Mouse (Mus musculus) stomach, embryonic 14.5 days (tissue): ENCODE results near the gene Zwilch. TPM values are rescaled to one million over a fixed set of nuclear protein-coding genes. Genes with fewer than 3 reads are reported as not detected.
"Not testable (repeated sequence)": the region's sequence is repeated elsewhere in the genome, so short reads cannot be mapped to it uniquely, and the experiment has no call there.

Source experiments
- ATAC-seq: fragments of 200-750 bp; cut with Nextera tagmentation; 2 replicates; pipeline ENCODE4 v1.8.0; 2017; ENCODE audit warnings: low read depth, moderate TSS enrichment; ENCODE audit not compliant: insufficient number of reproducible peaks, insufficient read depth, low FRiP score
- H3K27ac ChIP-seq: fragments of 300-500 bp; sonication (generic); 2 replicates; pipeline ENCODE4 v1.5.1; 2014; ENCODE audit warnings: mild to moderate bottlenecking, low read length, moderate library complexity, mixed read lengths
- H3K27me3 ChIP-seq: fragments of 300-500 bp; sonication (generic); 2 replicates; pipeline ENCODE4 v1.6.1; 2014; ENCODE audit warnings: low read length, control low read depth, mixed read lengths; ENCODE audit not compliant: control insufficient read depth, insufficient read depth
- H3K36me3 ChIP-seq: fragments of 300-500 bp; sonication (generic); 2 replicates; pipeline ENCODE4 v1.6.1; 2014; ENCODE audit warnings: mild to moderate bottlenecking, control low read depth, low read length, moderate library complexity, mixed read lengths; ENCODE audit not compliant: control insufficient read depth, insufficient read depth
- H3K4me1 ChIP-seq: fragments of 300-500 bp; sonication (generic); 2 replicates; pipeline ENCODE4 v1.6.1; 2014; ENCODE audit warnings: low read length, control low read depth, mixed read lengths; ENCODE audit not compliant: control insufficient read depth, insufficient read depth
- H3K4me2 ChIP-seq: fragments of 300-500 bp; sonication (generic); replicated peaks from 2 replicates; pipeline ENCODE4 v1.6.1; 2014; ENCODE audit warnings: low read depth, low read length, control low read depth
- H3K4me3 ChIP-seq: fragments of 300-500 bp; sonication (generic); 2 replicates; pipeline ENCODE4 v1.5.1; 2014; ENCODE audit warnings: low read depth, low read length, control low read depth
- H3K9ac ChIP-seq: fragments of 300-500 bp; sonication (generic); replicated peaks from 2 replicates; pipeline ENCODE4 v1.6.1; 2014; ENCODE audit warnings: low read depth, mild to moderate bottlenecking, control low read depth, low read length, moderate library complexity, mixed read lengths
- H3K9me3 ChIP-seq: fragments of 300-500 bp; sonication (generic); 2 replicates; pipeline ENCODE4 v1.6.1; 2016; ENCODE audit warnings: low read depth, low read length, control low read depth; ENCODE audit not compliant: control insufficient read depth
- WGBS: fragments of 180-500 bp; shearing (Covaris S2); extraction: QIAGEN DNeasy Blood & Tissue Kit; methylation state at CpG from one replicate; pipeline ENCODE4 v1.1.7; 2014; 5-methylcytosine and 5-hydroxymethylcytosine counted together
- polyA plus RNA-seq: library from polyadenylated mRNA; unstranded; fragments of >200 nt; fragmentation: Nextera tagmentation; extraction: Ambion mirVana; gene quantifications from 2 replicates; pipeline ENCODE4 v1.2.1, GENCODE M21; 2014

Gene Zwilch
- polyA plus RNA-seq, 1 experiment from 2014 or later, result 30.7 TPM

DNA sequence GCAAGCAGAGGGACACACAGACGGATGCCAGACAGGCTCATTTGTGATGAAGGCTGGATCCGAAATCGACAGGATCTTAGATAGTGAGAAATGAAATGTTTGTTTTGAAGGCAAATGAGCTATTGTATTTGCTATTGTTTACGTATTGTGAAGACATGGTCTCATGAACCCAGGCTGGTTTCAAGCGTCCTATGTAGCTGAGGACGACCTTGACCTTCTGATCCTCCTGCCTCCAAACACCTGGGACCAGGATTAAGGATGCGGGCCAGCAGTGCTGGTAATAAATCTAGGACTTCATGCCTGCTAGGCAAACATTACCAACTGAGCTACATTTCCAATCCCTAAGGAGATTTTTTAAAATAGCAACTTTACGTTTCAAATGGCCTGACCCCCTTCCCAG lies 24.6 kb upstream of the Zwilch start:
- Histone ChIP-seq H3K9ac (no peak overlapping the region), H3K9me3 (no peaks in the 10 kb centered on the region), H3K36me3 (peaks cover 23% of the 10 kb centered on the region), H3K27me3 (no peaks in the 10 kb centered on the region), H3K4me1 (no peaks in the 10 kb centered on the region), H3K4me3 (no peak overlapping the region), H3K27ac (no peak overlapping the region), H3K4me2 (no peak overlapping the region)
- 81% methylated on average over 8 of the region's 8 CpGs for WGBS
- no peak for ATAC-seq

DNA sequence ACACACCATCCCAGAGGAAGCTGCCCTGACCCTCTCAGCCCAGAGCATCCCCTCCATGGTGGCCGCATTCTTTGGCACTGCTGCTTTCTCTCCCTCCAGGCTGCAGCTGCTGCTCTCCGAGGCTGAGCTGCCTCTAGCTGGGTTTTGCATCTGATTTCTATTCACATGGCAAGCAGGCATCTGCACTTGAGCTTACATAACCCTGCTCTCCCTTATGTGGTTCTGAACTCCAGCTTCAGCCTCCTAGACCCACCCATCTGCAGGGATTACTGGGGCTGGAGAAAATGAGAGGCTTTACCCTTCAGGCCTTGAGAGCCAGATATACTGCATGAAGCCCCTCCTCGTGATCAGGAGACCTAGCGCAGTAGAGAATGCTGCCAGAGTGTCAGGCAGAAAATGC lies 22.6 kb upstream of the Zwilch start:
- H3K36me3 ChIP-seq, result peaks cover 26% of the 10 kb centered on the region

GRCm38 (mm10) chr9:64193879-64194278 lies 21.0 kb upstream of the Zwilch start:
- H3K27ac ChIP-seq, result no peak overlapping the region
- no peak overlapping the region for H3K9ac ChIP-seq
- no peak overlapping the region for H3K4me3 ChIP-seq
- WGBS, result 89% methylated on average over 1 of the region's 1 CpGs
- no peak for ATAC-seq
- H3K4me1 ChIP-seq, result no peaks in the 10 kb centered on the region
- peaks cover 29% of the 10 kb centered on the region for H3K36me3 ChIP-seq
- H3K27me3 ChIP-seq, result no peaks in the 10 kb centered on the region
- no peaks in the 10 kb centered on the region for H3K9me3 ChIP-seq
- H3K4me2 ChIP-seq, result no peak overlapping the region

More for the DNA sequence above, 22.6 kb upstream of the Zwilch start:
- no peaks in the 10 kb centered on the region for H3K4me1 ChIP-seq
- H3K4me2 ChIP-seq, result no peak overlapping the region
- no peak overlapping the region for H3K27ac ChIP-seq
- H3K9ac ChIP-seq, result no peak overlapping the region
- no peak overlapping the region for H3K4me3 ChIP-seq
- no peaks in the 10 kb centered on the region for H3K27me3 ChIP-seq
- H3K9me3 ChIP-seq, result no peaks in the 10 kb centered on the region
- no peak for ATAC-seq
- WGBS, result 72% methylated on average over 4 of the region's 4 CpGs

DNA sequence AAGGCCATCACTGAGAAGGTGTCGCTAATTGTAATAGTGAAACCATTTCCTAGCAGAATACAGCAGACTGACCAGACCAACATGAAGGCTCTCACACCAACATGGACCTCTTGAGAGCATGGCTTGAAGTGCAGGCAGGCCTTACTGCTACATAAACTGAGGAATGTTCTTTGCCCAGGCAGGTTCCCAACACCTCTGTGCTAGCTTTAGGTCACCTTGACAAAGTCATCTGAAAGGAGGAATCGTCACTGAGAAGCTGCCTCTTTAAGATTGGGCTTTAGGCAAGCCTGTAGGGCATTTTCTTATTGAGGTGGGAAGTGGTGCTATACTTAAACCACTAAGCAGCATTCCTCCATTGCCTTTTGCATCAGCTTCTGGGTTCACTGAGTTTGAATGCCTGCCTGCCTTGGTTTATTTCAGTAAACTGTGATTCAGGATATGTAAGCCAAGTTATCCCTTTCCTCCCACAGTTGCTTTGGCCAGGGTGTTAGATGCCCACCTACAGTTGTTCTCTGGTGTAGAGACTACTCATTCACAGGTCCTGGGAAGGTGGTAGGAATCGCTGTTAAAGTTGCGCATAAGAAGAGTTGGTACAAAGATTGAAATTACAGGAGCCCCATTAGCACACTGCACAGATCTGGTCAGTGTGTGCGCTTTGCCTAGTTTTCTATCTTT lies 11.4 kb upstream of the Zwilch start:
- H3K4me2 ChIP-seq, result no peak overlapping the region
- no peaks in the 10 kb centered on the region for H3K9me3 ChIP-seq
- 93% methylated on average over 5 of the region's 5 CpGs for WGBS
- ATAC-seq, result no peak
- H3K36me3 ChIP-seq, result peaks cover 55% of the 10 kb centered on the region
- H3K27me3 ChIP-seq, result no peaks in the 10 kb centered on the region
- H3K27ac ChIP-seq, result no peak overlapping the region
- no peak overlapping the region for H3K4me3 ChIP-seq
- H3K4me1 ChIP-seq, result peaks cover 5% of the 10 kb centered on the region; the same call in 1 of the 2 replicates
- H3K9ac ChIP-seq, result no peak overlapping the region

DNA sequence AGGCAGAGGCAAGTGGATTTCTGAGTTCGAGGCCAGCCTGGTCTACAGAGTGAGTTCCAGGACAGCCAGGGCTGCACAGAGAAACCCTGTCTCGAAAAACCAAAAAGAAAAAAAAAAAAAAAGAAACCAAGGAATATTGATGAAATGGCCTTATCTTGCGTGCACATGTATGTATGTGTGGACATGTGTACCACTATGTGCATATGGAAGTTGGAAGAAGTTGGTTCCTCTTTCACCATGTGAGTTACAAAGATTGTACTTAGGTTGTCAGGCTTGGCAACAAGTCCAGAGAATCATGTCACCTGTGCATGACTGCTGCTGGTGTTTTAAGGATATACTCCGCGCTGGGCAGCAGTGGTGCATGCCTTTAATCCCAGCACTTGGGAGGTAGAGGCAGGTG lies 10.4 kb upstream of the Zwilch start:
- H3K4me2 ChIP-seq, ATAC-seq, H3K9me3 ChIP-seq, H3K27ac ChIP-seq, H3K4me3 ChIP-seq, H3K4me1 ChIP-seq, H3K9ac ChIP-seq, H3K27me3 ChIP-seq: not testable (repeated sequence)
- peaks cover 50% of the 10 kb centered on the region for H3K36me3 ChIP-seq
- WGBS, result 88% methylated on average over 5 of the region's 5 CpGs

- peak within 1 kb of the TSS; percentile 89 for H3K27ac ChIP-seq
- H3K9me3 ChIP-seq, result no peaks in the 10 kb centered on the region
- H3K36me3 ChIP-seq, result peaks cover 61% of the 10 kb centered on the region
- H3K4me3 ChIP-seq, result peak within 1 kb of the TSS; percentile 64
- peak within 1 kb of the TSS; percentile 62 for H3K4me2 ChIP-seq
- peak within 1 kb of the TSS; percentile 60 for H3K9ac ChIP-seq
- under 1% methylated on average over 35 of the region's 35 CpGs for WGBS
- peaks cover 12% of the 10 kb centered on the region for H3K4me1 ChIP-seq
- ATAC-seq, result peak; percentile 94
- no peaks in the 10 kb centered on the region for H3K27me3 ChIP-seq
These were observed 6.2 kb upstream of the Zwilch start, which contains the start of gene Snapc5 for GRCm38 (mm10) chr9:64178974-64179646. Gene Snapc5, plus strand, starts transcription at chr9:64179274.

DNA sequence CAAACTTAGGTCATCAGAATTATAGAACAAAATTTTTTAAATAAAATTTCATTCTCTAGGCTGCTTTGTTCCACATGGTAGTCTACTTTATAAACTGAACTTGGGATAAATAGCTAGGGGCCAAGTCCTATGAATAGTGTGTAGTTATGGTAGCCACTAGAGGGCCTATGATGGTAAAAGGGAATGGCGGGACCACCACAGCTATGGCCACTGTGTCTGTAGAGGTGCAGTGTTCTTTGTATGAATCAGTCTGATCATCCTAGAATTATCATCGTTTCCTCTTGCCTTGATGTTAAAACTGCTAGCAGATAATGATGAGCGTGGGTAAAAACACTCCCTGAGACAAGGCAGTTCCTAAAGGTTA lies 5.7 kb upstream of the Zwilch start:
- WGBS, result 42% methylated on average over 3 of the region's 3 CpGs
- Histone ChIP-seq H3K27ac (peak overlapping the region; percentile 89; the same call in 1 of the 2 replicates), H3K36me3 (peaks cover 60% of the 10 kb centered on the region), H3K9me3 (no peaks in the 10 kb centered on the region), H3K27me3 (no peaks in the 10 kb centered on the region), H3K9ac (0 out of 2 replicates have a peak overlapping the region, but pooled peaks have one; percentile 6), H3K4me1 (peaks cover 13% of the 10 kb centered on the region), H3K4me2 (peak overlapping the region; percentile 62), H3K4me3 (peak overlapping the region; percentile 64)
- ATAC-seq, result peak; percentile 25; the same call in 1 of the 2 replicates

GRCm38 (mm10) chr9:64175378-64175777 lies 2.5 kb upstream of the Zwilch start:
- H3K4me3 ChIP-seq, result no peak overlapping the region
- H3K27ac ChIP-seq, result no peak overlapping the region
- peaks cover 20% of the 10 kb centered on the region for H3K4me1 ChIP-seq
- no peaks in the 10 kb centered on the region for H3K27me3 ChIP-seq
- H3K9me3 ChIP-seq, result no peaks in the 10 kb centered on the region
- no peak for ATAC-seq
- WGBS, result 88% methylated on average over 11 of the region's 11 CpGs
- no peak overlapping the region for H3K9ac ChIP-seq
- H3K4me2 ChIP-seq, result no peak overlapping the region
- peaks cover 42% of the 10 kb centered on the region for H3K36me3 ChIP-seq
